ENCODE assay signal across 8 mouse cellular contexts in genomic region chr3:9886765-9887626, GRCm38 (mm10).
DNase-seq lines count a peak whose midpoint lies in the region; ATAC-seq lines count a peak whose summit lies in the region.

No protein-coding gene starts in this region.

- ATAC-seq in embryonic facial prominence, embryonic 13.5 days (ENCODE audit: insufficient number of reproducible peaks, insufficient read depth, low FRiP score, low TSS enrichment, low read depth), result 0 out of 2 replicates have a peak, but pooled peaks have one; percentile 37

- H3K4me1 ChIP-seq in embryonic facial prominence, embryonic 13.5 days, result no peaks in the 10 kb centered on the region
- H3K4me1 ChIP-seq in embryonic facial prominence, embryonic 10.5 days, result no peaks in the 10 kb centered on the region

- H3K36me3 ChIP-seq in embryonic facial prominence, embryonic 13.5 days, result no peaks in the 10 kb centered on the region
- H3K36me3 ChIP-seq in embryonic facial prominence, embryonic 10.5 days (replicated peaks), result no peaks in the 10 kb centered on the region

- H3K4me3 ChIP-seq in embryonic facial prominence, embryonic 13.5 days, result no peak overlapping the region
- H3K4me3 ChIP-seq in embryonic facial prominence, embryonic 10.5 days, result no peak overlapping the region

- H3K27me3 ChIP-seq in embryonic facial prominence, embryonic 13.5 days, result peaks cover 6% of the 10 kb centered on the region; the same call in 1 of the 2 replicates
- H3K27me3 ChIP-seq in embryonic facial prominence, embryonic 10.5 days (replicated peaks; ENCODE audit: low read depth, poor library complexity, severe bottlenecking), result no peaks in the 10 kb centered on the region

- no peak for DNase-seq in embryonic facial prominence, embryonic 10.5 days (ENCODE audit: low spot score)
- peak; percentile 59 to 63 for DNase-seq in spleen, adult 18-20 months
- no peak for DNase-seq in spleen, adult 12 weeks (ENCODE audit: low spot score)
- DNase-seq in lung, postnatal 36 days, result peak; percentile 78
- DNase-seq in thymus, postnatal 10 days (ENCODE audit: low spot score in 2 of 2), result peak; percentile 83 to 92
- DNase-seq in urinary bladder, postnatal 14 days (ENCODE audit: low spot score), result no peak
- DNase-seq in cerebellum, postnatal 25 days, result no peak

- H3K27ac ChIP-seq in embryonic facial prominence, embryonic 13.5 days, result no peak overlapping the region
- H3K27ac ChIP-seq in embryonic facial prominence, embryonic 10.5 days (replicated peaks), result no peak overlapping the region

- H3K9me3 ChIP-seq in embryonic facial prominence, embryonic 13.5 days, result no peaks in the 10 kb centered on the region
- no peaks in the 10 kb centered on the region for H3K9me3 ChIP-seq in embryonic facial prominence, embryonic 10.5 days

- H3K4me2 ChIP-seq in embryonic facial prominence, embryonic 13.5 days, result no peak overlapping the region

- no peak overlapping the region for H3K9ac ChIP-seq in embryonic facial prominence, embryonic 13.5 days

- 74% methylated on average over 10 of the region's 10 CpGs for WGBS in embryonic facial prominence, embryonic 13.5 days
- 81% methylated on average over 10 of the region's 10 CpGs for WGBS in embryonic facial prominence, embryonic 10.5 days

Comparison
In these comparisons a context has a peak if more than half of its experiments do, and no peak if none do; other contexts are left out.
1. DNase-seq: peak in spleen, adult 18-20 months (2 of 2), lung, postnatal 36 days (single experiment) and thymus, postnatal 10 days (2 of 2); none in embryonic facial prominence, embryonic 10.5 days (single experiment), spleen, adult 12 weeks (single experiment), urinary bladder, postnatal 14 days (single experiment) and cerebellum, postnatal 25 days (0 of 2).